Mouse (Mus musculus) embryonic fibroblast, embryonic 13.5 days (primary cell): ENCODE results near the gene D930020B18Rik. TPM values are rescaled to one million over a fixed set of nuclear protein-coding genes. Genes with fewer than 3 reads are reported as not detected.

Experiments used
- H3K27ac ChIP-seq: 2 replicates; pipeline ENCODE4 v1.5.1; 2012; ENCODE audit warnings: low read length, control low read depth, inconsistent platforms; ENCODE audit not compliant: insufficient read depth
- H3K4me1 ChIP-seq: 2 replicates; pipeline ENCODE4 v1.6.1; 2011; ENCODE audit warnings: low read length; ENCODE audit not compliant: control insufficient read depth, insufficient read depth
- H3K4me3 ChIP-seq: 2 replicates; pipeline ENCODE4 v1.5.1; 2011; ENCODE audit warnings: mild to moderate bottlenecking, control low read depth, low read length; ENCODE audit not compliant: insufficient read depth
- CTCF ChIP-seq: IDR thresholded peaks from 2 replicates; pipeline ENCODE4 v1.5.1; 2011; ENCODE audit warnings: mild to moderate bottlenecking, control low read depth, low read length, moderate library complexity, borderline replicate concordance; ENCODE audit not compliant: insufficient read depth
- POLR2A ChIP-seq: IDR thresholded peaks from 2 replicates; pipeline ENCODE4 v1.6.1; 2011; ENCODE audit warnings: low read depth, mild to moderate bottlenecking, control low read depth, low read length, moderate library complexity
- polyA plus RNA-seq: library from polyadenylated mRNA; stranded (reverse); fragments of >200 nt; gene quantifications from 2 replicates; pipeline ENCODE4 v1.2.4, GENCODE M21; 2011; ENCODE audit warnings: low read depth; ENCODE audit not compliant: missing spikeins, insufficient read length

Gene D930020B18Rik
- polyA plus RNA-seq, 1 experiment, result not detected

DNA sequence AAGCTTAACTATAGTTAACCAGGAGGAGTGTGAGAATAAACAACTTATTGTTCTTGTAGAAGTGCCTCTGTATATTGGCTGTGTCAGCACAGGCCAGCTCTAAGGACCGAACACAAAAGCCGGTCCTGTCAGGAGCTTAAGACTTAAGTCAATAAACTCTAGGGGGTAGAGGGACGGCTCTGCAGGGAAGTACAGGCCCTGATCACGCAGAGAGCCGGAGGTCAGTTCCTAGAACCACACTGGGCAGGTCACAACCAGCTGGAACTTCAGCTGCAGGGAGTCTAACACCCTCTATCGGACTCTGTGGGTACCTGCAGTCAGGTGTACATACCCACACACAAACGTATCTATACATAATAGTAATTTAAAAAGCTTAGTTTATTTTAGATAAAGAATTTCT lies 25.5 kb upstream of the D930020B18Rik start:
- Histone ChIP-seq H3K4me1 (no peaks in the 10 kb centered on the region), H3K27ac (no peak overlapping the region), H3K4me3 (no peak overlapping the region)
- TF ChIP-seq CTCF (no peak), POLR2A (no peak)

DNA sequence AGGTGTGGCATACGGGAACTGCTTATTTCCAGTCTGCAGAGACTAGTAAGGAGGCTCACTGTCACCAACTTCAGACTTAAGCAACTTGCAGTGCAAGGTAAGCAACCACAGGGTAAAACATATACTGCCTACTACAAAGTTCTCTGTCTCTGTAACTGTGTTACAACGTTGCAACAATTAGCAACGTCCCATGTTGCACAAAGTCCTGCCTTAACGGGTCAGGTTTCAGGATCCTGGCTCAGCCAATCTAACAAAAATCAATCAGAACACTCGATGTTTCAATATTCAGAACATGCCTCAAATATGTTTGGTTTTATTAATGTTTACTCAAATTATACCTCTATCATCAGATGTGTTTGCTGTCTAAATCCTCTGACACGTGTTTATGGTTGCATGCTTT lies 19.0 kb upstream of the D930020B18Rik start:
- TF ChIP-seq CTCF (no peak), POLR2A (no peak)
- no peaks in the 10 kb centered on the region; the same call in 1 of the 2 replicates for H3K4me1 ChIP-seq
- H3K4me3 ChIP-seq, result no peak overlapping the region
- H3K27ac ChIP-seq, result no peak overlapping the region

DNA sequence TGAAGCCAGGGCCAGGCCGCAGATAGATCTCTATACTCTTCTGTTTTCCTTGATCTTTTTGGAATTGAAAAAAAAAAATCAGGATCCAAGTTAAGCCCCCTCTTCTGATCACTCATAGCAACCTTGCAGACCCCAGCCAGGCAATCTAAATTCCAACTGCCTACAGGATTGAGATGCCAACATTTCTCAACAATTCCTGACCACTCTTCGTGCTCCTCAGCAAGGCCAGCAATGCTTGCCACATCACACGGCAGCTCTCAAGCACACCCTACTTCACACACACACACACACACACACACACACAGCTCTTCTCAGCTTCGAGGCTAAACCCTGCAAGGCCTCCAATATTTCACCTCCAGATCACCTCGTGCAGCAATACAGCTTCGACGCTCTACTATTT lies 17.7 kb upstream of the D930020B18Rik start:
- no peak overlapping the region for H3K27ac ChIP-seq
- H3K4me3 ChIP-seq, result no peak overlapping the region
- no peak for TF ChIP-seq POLR2A
- no peak for TF ChIP-seq CTCF
- H3K4me1 ChIP-seq, result no peaks in the 10 kb centered on the region; the same call in 1 of the 2 replicates

DNA sequence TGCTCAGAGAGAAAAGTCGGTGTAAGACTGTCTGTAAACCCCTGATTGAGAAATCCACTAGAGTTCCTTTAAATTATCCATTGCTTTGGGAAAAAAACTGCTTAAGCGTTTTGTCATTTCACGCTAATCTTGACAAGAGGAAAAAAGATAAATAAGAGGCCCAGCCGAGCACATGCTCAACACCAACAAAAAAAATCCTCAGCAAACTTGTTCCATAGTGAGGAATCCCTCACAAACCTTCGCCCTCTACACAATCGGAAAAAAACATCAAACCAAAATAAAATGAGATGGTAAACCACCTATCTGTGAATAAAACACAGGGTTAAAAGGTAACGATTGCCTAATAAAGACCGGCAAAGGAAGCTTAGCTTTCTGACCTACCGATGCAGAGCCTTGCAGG lies 16.4 kb upstream of the D930020B18Rik start:
- TF ChIP-seq CTCF, result no peak
- H3K4me1 ChIP-seq, result no peaks in the 10 kb centered on the region; the same call in 1 of the 2 replicates
- peak overlapping the region; percentile 89 for H3K27ac ChIP-seq
- peak overlapping the region; percentile 95 for H3K4me3 ChIP-seq

DNA sequence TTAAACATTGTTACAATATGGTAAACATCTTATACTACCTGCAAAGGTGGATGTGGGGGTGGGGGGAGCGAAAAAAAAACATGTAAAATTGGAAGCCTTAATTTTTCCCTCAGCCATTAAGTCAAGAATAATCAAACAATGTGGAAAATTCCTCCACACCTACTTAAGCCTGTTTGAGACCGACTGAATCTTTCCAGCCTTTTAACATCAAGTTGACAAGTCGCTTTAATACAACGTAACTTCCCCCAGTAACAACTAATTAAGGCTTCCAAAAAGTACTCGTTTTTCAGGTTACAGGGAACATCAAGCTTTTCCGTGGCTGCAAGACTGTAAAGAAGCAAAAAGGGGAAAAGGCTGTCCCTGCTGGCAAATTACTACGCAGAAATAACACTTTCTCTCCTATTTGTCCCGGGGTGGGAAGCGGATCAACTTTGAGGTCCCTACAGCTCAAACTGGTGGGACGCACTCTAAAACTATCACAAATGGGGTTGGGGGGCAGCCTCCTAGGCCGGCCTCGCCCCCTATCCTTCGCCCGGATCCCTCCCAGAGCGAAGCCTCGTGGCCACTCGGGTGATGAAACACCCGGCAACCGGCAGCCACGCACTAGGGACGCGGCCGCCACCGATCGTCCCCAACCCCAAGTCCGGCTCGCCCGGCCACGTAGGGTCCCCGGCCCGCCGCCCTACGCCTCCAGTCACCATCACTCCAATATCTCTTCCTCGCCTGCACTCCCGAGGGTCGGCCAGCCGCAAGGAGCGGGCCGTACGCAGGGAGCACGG lies 15.8 kb upstream of the D930020B18Rik start:
- TF ChIP-seq POLR2A, result no peak
- TF ChIP-seq CTCF, result no peak
- Histone ChIP-seq H3K4me3 (peak overlapping the region; percentile 95), H3K4me1 (no peaks in the 10 kb centered on the region; the same call in 1 of the 2 replicates), H3K27ac (peak overlapping the region; percentile 89)

DNA sequence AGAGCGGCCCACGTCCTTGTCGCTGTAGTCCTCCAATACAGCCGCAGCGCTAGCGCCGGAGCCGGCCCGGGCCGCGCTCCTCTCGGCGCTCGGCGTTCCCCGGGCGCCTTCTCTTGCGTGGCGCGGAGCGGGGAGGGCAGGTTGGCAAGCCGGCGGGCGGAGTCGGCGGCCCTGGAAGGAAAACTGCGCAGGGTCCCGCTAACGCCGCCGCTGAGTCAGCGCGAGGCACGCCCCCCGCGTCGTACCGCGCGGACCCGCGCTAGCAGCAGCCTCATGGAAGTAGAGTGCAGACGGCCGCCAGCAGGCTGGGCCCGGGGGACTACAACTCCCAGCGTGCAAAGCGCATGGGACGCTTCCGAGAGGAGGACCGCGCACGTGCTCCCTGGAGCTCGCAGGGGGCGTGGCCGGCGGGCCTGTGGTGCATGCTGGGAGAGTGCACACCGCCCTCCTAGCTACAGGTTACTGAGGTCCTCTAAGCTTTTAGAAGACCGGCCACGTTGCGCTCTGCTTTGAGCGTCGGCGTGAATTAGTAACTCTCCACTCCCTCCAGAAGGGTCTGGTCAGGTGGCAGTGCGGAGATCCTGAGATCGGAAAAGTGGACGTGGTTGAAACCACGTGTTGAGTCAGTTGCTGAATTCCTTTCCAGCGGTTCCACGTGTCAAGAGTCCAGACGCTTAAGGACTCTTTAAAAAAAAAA lies 15.1 kb upstream of the D930020B18Rik start, which contains the start of gene Xpot:
Gene Xpot, minus strand, starts transcription at position 147 of the 697 bp plus-strand sequence.
- H3K4me3 ChIP-seq, result peak within 1 kb of the TSS; percentile 95
- peak within 1 kb of the TSS; percentile 89 for H3K27ac ChIP-seq
- TF ChIP-seq POLR2A, result peak; percentile 96
- TF ChIP-seq CTCF, result no peak
- no peaks in the 10 kb centered on the region; the same call in 1 of the 2 replicates for H3K4me1 ChIP-seq

DNA sequence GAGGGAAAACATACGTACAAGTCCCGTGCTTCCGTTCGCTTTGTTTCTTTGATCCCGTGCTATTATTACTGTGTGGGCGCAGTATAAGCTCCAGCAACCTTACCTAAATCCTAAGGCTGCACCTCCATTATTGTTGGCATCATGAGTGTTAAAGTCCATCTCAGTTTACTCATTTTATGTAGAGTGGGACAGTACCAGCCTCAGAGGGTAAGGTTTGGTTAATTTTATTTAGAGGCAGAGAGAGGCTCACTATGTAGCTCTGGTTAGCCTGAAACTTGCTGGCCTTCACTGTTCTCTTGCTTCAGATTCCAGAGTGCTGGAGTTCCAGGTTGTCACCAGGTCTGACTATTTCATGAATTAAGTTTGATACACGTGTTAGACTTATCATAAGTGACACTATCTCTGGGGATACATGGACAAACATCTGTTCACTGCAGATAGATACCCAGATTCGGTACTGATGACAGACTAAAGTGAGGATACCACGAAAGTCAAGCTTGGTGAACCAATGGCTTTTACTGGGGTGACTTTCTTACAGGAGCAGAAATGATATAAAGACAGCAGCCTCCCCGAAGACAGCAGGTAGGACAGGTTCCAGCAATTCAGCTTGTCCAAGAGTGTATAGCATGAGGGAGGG lies 14.1 kb upstream of the D930020B18Rik start:
- H3K4me1 ChIP-seq, result no peaks in the 10 kb centered on the region; the same call in 1 of the 2 replicates
- no peak overlapping the region for H3K4me3 ChIP-seq
- TF ChIP-seq POLR2A (0 out of 2 replicates have a peak, but pooled peaks have one; percentile 9), CTCF (no peak)
- H3K27ac ChIP-seq, result no peak overlapping the region

DNA sequence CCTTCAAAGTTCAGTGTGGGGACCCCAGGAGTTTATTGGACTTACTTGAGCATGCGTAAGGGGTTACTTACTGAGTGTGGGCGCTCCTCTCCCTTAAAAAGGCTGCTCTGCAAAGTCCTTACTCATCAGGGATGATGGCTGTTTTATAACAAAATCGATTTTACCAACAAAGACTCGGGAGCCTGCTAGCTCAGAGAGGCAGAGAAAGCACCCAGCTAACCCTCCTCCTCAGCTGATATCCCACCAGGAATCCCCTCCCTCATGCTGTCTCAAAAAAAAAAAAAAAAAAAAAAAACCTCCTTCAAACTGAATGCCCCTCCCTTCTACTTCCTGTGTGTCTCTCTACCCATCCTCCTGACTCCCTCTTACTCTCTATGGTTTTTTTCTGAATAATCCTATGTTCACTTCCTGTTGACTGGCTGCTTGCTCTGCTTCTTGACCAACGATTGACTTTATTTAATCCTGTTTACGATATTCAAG lies 12.8 kb upstream of the D930020B18Rik start:
- H3K4me1 ChIP-seq, result no peaks in the 10 kb centered on the region; the same call in 1 of the 2 replicates
- H3K27ac ChIP-seq, result no peak overlapping the region
- no peak overlapping the region for H3K4me3 ChIP-seq
- TF ChIP-seq POLR2A (no peak), CTCF (no peak)

DNA sequence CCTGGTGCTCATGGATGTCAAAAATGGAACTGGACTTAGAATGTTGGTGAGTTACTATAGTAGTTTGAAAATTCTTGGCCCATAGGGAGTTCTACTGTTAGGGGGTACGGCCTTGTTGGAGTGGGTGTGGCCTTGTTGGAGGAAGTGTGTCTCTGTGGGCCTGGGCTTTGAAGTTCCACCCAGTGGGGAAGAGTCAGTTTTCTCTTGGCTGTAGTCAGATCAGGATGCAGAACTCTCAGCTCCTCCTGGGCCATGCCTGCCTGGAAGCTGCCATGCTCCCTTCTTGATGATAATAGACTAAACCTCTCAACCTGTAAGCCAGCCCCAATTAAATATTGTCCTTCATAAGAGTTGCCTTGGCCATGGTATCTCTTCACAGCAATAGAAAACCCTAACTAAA lies 7.2 kb upstream of the D930020B18Rik start:
- no peak overlapping the region for H3K4me3 ChIP-seq
- no peak for TF ChIP-seq CTCF
- H3K27ac ChIP-seq, result no peak overlapping the region
- H3K4me1 ChIP-seq, result no peaks in the 10 kb centered on the region
